11 mouse cellular contexts compared by ENCODE assay signal in the genomic region with DNA sequence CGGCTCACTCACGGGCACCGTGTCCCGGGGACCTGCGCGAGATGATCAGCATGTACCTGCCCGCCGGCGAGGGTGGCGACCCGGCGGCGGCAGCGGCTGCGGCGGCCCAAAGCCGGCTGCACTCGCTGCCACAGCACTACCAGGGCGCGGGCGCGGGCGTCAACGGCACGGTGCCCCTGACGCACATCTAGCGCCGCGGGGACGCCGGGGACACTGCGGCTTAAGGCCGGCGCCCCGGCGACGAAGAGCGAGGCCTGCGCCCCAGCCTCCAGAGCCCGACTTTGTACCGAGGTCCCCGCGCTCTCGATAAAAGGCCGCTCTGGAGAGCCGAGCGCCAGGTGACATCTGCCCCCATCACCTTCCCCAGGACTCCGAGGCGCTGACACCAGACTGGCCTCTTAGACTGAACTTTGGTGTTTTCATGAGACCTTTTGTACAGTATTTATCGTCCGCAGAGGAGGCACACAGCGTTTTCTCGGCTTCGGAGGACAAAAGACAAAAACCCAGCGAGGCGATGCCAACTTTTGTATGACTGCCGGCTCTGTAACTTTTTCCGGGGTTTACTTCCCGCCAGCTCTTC. TPM values are rescaled to one million over a fixed set of nuclear protein-coding genes. Genes with fewer than 3 reads are reported as not detected.
DNase-seq lines count a peak whose midpoint lies in the region; ATAC-seq and TF ChIP-seq lines count a peak whose summit lies in the region.
"Had no signal": no experiment of that assay in that cellular context is flagged by ENCODE, and none has a peak within 500 bp of the region (broad histone marks: within the 10 kb centered on the region; RNA-seq: fewer than 3 reads in every experiment).

No protein-coding gene starts in this region.

- no peak for TF ChIP-seq CTCF in forebrain, postnatal 0 days (IDR thresholded peaks at IDR 0.05; ENCODE audit: low read depth)

- H3K27me3 ChIP-seq in forebrain, postnatal 0 days (ENCODE audit: insufficient read depth, low read length): peaks cover 11% of the 10 kb centered on the region

- peak overlapping the region; percentile 70 for H3K4me2 ChIP-seq in forebrain, postnatal 0 days (ENCODE audit: low read depth)

- H3K4me1 ChIP-seq in forebrain, postnatal 0 days (ENCODE audit: insufficient read depth): no peaks in the 10 kb centered on the region

- H3K9me3 ChIP-seq in forebrain, postnatal 0 days (ENCODE audit: low read length): no peaks in the 10 kb centered on the region

- H3K4me3 ChIP-seq in forebrain, postnatal 0 days (ENCODE audit: low read depth, low read length): peak overlapping the region; percentile 51

- H3K9ac ChIP-seq in forebrain, postnatal 0 days: peak overlapping the region; percentile 70

- no peak for ATAC-seq in forebrain, postnatal 0 days
- no peak for ATAC-seq in megakaryocyte, adult 5-6 weeks (ENCODE audit: poor library complexity, severe bottlenecking)
- ATAC-seq in frontal cortex, adult (ENCODE audit: low TSS enrichment): no peak

- under 1% methylated on average over 52 of the region's 59 CpGs for WGBS in forebrain, postnatal 0 days

- H3K36me3 ChIP-seq in forebrain, postnatal 0 days (ENCODE audit: insufficient read depth): no peaks in the 10 kb centered on the region; the same call in 1 of the 2 replicates

- peak overlapping the region; percentile 86 for H3K27ac ChIP-seq in forebrain, postnatal 0 days (ENCODE audit: low read depth, low read length)

- DNase-seq in heart, adult 11 months: peak; percentile 80
- DNase-seq in heart, adult 8-10 months (ENCODE audit: low spot score): no peak
- DNase-seq in ES-CJ7 (ENCODE audit: low read depth, low spot score): peak; percentile 44
- no peak for DNase-seq in forebrain, postnatal 0 days
- DNase-seq in mesoderm, embryonic 11.5 days (ENCODE audit: low read depth, low spot score): peak; percentile 37
- no peak for DNase-seq in right cerebral cortex, postnatal 25 days
- DNase-seq: lung, postnatal 10 days had no signal

RNA-seq across cellular contexts. Expression of gene Sox1, which starts 2.3 kb away (rescaled TPM):
- total RNA-seq in heart, adult 8-10 months (2022): not detected
- total RNA-seq in forebrain, postnatal 0 days (2014; rRNA removed): 22.5 and 36.5 TPM in 2 replicates
- polyA plus RNA-seq in forebrain, postnatal 0 days (2015; fragmentation: Nextera tagmentation; extraction: Ambion mirVana): 2.6 and 4.3 TPM in 2 replicates
- not detected in 2 replicates for total RNA-seq in megakaryocyte, adult 5-6 weeks (2015)
- not detected in 2 replicates for total RNA-seq in megakaryocyte, adult 5-6 weeks (2017)
- polyA plus RNA-seq: C2C12; gonadal fat pad, adult 2 months had no signal

Comparison
In these comparisons a context has a peak if more than half of its experiments do, and no peak if none do; other contexts are left out.
1. DNase-seq: peak in heart, adult 11 months (single experiment), ES-CJ7 (single experiment) and mesoderm, embryonic 11.5 days (single experiment); none in heart, adult 8-10 months (single experiment), forebrain, postnatal 0 days (single experiment) and right cerebral cortex, postnatal 25 days (single experiment).
2. RNA of gene Sox1, which starts 2.3 kb away (total RNA-seq): 22.5 to 36.5 TPM in forebrain, postnatal 0 days; not detected in heart, adult 8-10 months and not detected in megakaryocyte, adult 5-6 weeks; every median in the first group is over 10 times any median in the second.